Mouse (Mus musculus): ENCODE data around the gene Ccdc163.

Gene Ccdc163

GRCm38 (mm10) chr4:116700964-116701363, 7.3 kb upstream of the Ccdc163 start:
- no peak for DNase-seq (ENCODE audit: low spot score in 2 of 2)

- peak; percentile 81 to 90 for DNase-seq (ENCODE audit: low spot score in 2 of 2)
Measured at GRCm38 (mm10) chr4:116703804-116704203, 4.5 kb upstream of the Ccdc163 start.

- DNase-seq (ENCODE audit: low spot score in 2 of 2): no peak
Measured at GRCm38 (mm10) chr4:116707666-116708065, 643 bp upstream of the Ccdc163 start.

- DNase-seq (ENCODE audit: low spot score in 2 of 2): peak; percentile 21 to 23
Measured at GRCm38 (mm10) chr4:116708791-116709390, 582 bp downstream of the Ccdc163 start.

- no peak for DNase-seq (ENCODE audit: low spot score in 2 of 2)
Measured at GRCm38 (mm10) chr4:116710154-116710553, 1.8 kb downstream of the Ccdc163 start.

GRCm38 (mm10) chr4:116712536-116712935, 4.2 kb downstream of the Ccdc163 start:
- DNase-seq (ENCODE audit: low spot score in 2 of 2): no peak

GRCm38 (mm10) chr4:116719396-116719795, 11.1 kb downstream of the Ccdc163 start:
- peak; percentile 42 to 79 for DNase-seq (ENCODE audit: low spot score in 2 of 2)

- DNase-seq (ENCODE audit: low spot score in 2 of 2): peak; percentile 81 to 92
Measured at GRCm38 (mm10) chr4:116720343-116721097, 12.2 kb downstream of the Ccdc163 start, which contains the start of gene Tesk2. Gene Tesk2, plus strand, starts transcription at chr4:116720948.

- DNase-seq (ENCODE audit: low spot score in 2 of 2): no peak
Measured at GRCm38 (mm10) chr4:116721098-116721628, 12.9 kb downstream of the Ccdc163 start.

- DNase-seq (ENCODE audit: low spot score in 2 of 2): no peak
Measured at GRCm38 (mm10) chr4:116722230-116722629, 13.9 kb downstream of the Ccdc163 start.

GRCm38 (mm10) chr4:116725444-116725843, 17.1 kb downstream of the Ccdc163 start:
- no peak for DNase-seq (ENCODE audit: low spot score in 2 of 2)

- DNase-seq (ENCODE audit: low spot score in 2 of 2): no peak
Measured at GRCm38 (mm10) chr4:116727401-116727800, 19.1 kb downstream of the Ccdc163 start.

- no peak for DNase-seq (ENCODE audit: low spot score in 2 of 2)
Measured at GRCm38 (mm10) chr4:116729532-116729931, 21.2 kb downstream of the Ccdc163 start.

- DNase-seq (ENCODE audit: low spot score in 2 of 2): no peak
Measured at GRCm38 (mm10) chr4:116731077-116731476, 22.8 kb downstream of the Ccdc163 start.

GRCm38 (mm10) chr4:116732355-116732754, 24.0 kb downstream of the Ccdc163 start:
- no peak for DNase-seq (ENCODE audit: low spot score in 2 of 2)

GRCm38 (mm10) chr4:116734996-116735395, 26.7 kb downstream of the Ccdc163 start:
- no peak for DNase-seq (ENCODE audit: low spot score in 2 of 2)

- no peak for DNase-seq (ENCODE audit: low spot score in 2 of 2)
Measured at GRCm38 (mm10) chr4:116738972-116739751, 30.9 kb downstream of the Ccdc163 start.

GRCm38 (mm10) chr4:116749750-116750149, 41.4 kb downstream of the Ccdc163 start:
- no peak for DNase-seq (ENCODE audit: low spot score in 2 of 2)

GRCm38 (mm10) chr4:116761914-116762313, 53.6 kb downstream of the Ccdc163 start:
- no peak for DNase-seq (ENCODE audit: low spot score in 2 of 2)

GRCm38 (mm10) chr4:116764001-116764400, 55.7 kb downstream of the Ccdc163 start:
- no peak for DNase-seq (ENCODE audit: low spot score in 2 of 2)

GRCm38 (mm10) chr4:116768510-116768909, 60.2 kb downstream of the Ccdc163 start:
- DNase-seq (ENCODE audit: low spot score in 2 of 2): no peak

- no peak for DNase-seq (ENCODE audit: low spot score in 2 of 2)
Measured at GRCm38 (mm10) chr4:116769060-116769459, 60.8 kb downstream of the Ccdc163 start.
